Mouse (Mus musculus): ENCODE measurements around the gene Cd209b. TPM values are rescaled to one million over a fixed set of nuclear protein-coding genes. Genes with fewer than 3 reads are reported as not detected.

Gene Cd209b
- polyA plus RNA-seq, 2 experiments, result not detected

GRCm38 (mm10) chr8:3876121-3876520, 50.5 kb downstream of the Cd209b start:
- no peak for TF ChIP-seq POLR2A (IDR thresholded peaks at IDR 0.05; ENCODE audit: borderline replicate concordance, extremely low read depth, insufficient read depth, insufficient read length)
- no peaks in the 10 kb centered on the region for H3K36me3 ChIP-seq (ENCODE audit: control insufficient read depth, insufficient read depth, low read length)
- H3K9ac ChIP-seq (ENCODE audit: low read depth, low read length, severe bottlenecking), result no peak overlapping the region
- no peak overlapping the region for H3K4me2 ChIP-seq (replicated peaks; ENCODE audit: low read depth, low read length, severe bottlenecking)
- 0 out of 2 replicates have a peak, but pooled peaks cover 3% of the 10 kb centered on the region for H3K9me3 ChIP-seq (ENCODE audit: control insufficient read depth, low read length)
- H3K27me3 ChIP-seq (ENCODE audit: control insufficient read depth, insufficient read depth, low read length), result no peaks in the 10 kb centered on the region
- DNase-seq (ENCODE audit: low spot score) (no peak), ATAC-seq (ENCODE audit: low FRiP score, low read depth) (no peak)
- no peak overlapping the region for H3K4me3 ChIP-seq (replicated peaks; ENCODE audit: low read length)
- H3K4me1 ChIP-seq (ENCODE audit: control insufficient read depth, insufficient read depth, low read length), result no peaks in the 10 kb centered on the region
- WGBS, result 73% methylated on average over 2 of the region's 2 CpGs
- no peak overlapping the region for H3K27ac ChIP-seq (replicated peaks; ENCODE audit: low read depth, low read length)

Other genes starting within 250 kb of the Cd209b start
- 0.19 and 0.23 TPM in 2 replicates for gene Fcer2a, start 232.7 kb downstream of the Cd209b start, polyA plus RNA-seq (2012; rRNA removed)
- gene Fcer2a, start 232.7 kb downstream of the Cd209b start, polyA plus RNA-seq (2014; fragmentation: Nextera tagmentation; extraction: Ambion mirVana), result 0.25 and 0.37 TPM in 2 replicates
- gene Clec4g, start 206.2 kb downstream of the Cd209b start, polyA plus RNA-seq (2012; rRNA removed), result not detected in 2 replicates
- gene Clec4g, start 206.2 kb downstream of the Cd209b start, polyA plus RNA-seq (2014; fragmentation: Nextera tagmentation; extraction: Ambion mirVana), result 0.25 TPM in 1 of 2 replicates, not detected in the other
- gene Cd209a, start 177.9 kb downstream of the Cd209b start, polyA plus RNA-seq (2012; rRNA removed), result 0.17 and 0.19 TPM in 2 replicates
- gene Cd209a, start 177.9 kb downstream of the Cd209b start, polyA plus RNA-seq (2014; fragmentation: Nextera tagmentation; extraction: Ambion mirVana), result 0.65 and 0.67 TPM in 2 replicates
- not detected in 2 replicates for gene Cd209e, start 72.5 kb downstream of the Cd209b start, polyA plus RNA-seq (2012; rRNA removed)
- not detected in 2 replicates for gene Cd209e, start 72.5 kb downstream of the Cd209b start, polyA plus RNA-seq (2014; fragmentation: Nextera tagmentation; extraction: Ambion mirVana)
- gene Cd209d, start 48.3 kb downstream of the Cd209b start, polyA plus RNA-seq (2012; rRNA removed), result not detected in 2 replicates
- not detected in 2 replicates for gene Cd209d, start 48.3 kb downstream of the Cd209b start, polyA plus RNA-seq (2014; fragmentation: Nextera tagmentation; extraction: Ambion mirVana)
- 0.08 TPM in 1 of 2 replicates, not detected in the other for gene Cd209c, start 27.9 kb upstream of the Cd209b start, polyA plus RNA-seq (2012; rRNA removed)
- gene Cd209c, start 27.9 kb upstream of the Cd209b start, polyA plus RNA-seq (2014; fragmentation: Nextera tagmentation; extraction: Ambion mirVana), result 0.50 and 0.58 TPM in 2 replicates
- 0.09 TPM in 1 of 2 replicates, not detected in the other for gene Cd209f, start 179.0 kb upstream of the Cd209b start, polyA plus RNA-seq (2012; rRNA removed)
- gene Cd209f, start 179.0 kb upstream of the Cd209b start, polyA plus RNA-seq (2014; fragmentation: Nextera tagmentation; extraction: Ambion mirVana), result not detected in 2 replicates
- gene Cd209g, start 207.3 kb upstream of the Cd209b start, polyA plus RNA-seq (2012; rRNA removed), result not detected in 2 replicates
- gene Cd209g, start 207.3 kb upstream of the Cd209b start, polyA plus RNA-seq (2014; fragmentation: Nextera tagmentation; extraction: Ambion mirVana), result not detected in 2 replicates
- gene Evi5l, start 239.7 kb upstream of the Cd209b start, polyA plus RNA-seq (2012; rRNA removed), result 35.9 and 44.4 TPM in 2 replicates
- gene Evi5l, start 239.7 kb upstream of the Cd209b start, polyA plus RNA-seq (2014; fragmentation: Nextera tagmentation; extraction: Ambion mirVana), result 24.6 and 29.7 TPM in 2 replicates

Measured in limb, embryonic 14.5 days (tissue).